Mouse (Mus musculus) intestine, postnatal 0 days (tissue): ENCODE results near the gene Gm5148. TPM values are rescaled to one million over a fixed set of nuclear protein-coding genes. Genes with fewer than 3 reads are reported as not detected.

Source experiments
- ATAC-seq: fragments of 200-750 bp; cut with Nextera tagmentation; 2 replicates; pipeline ENCODE4 v1.8.0; 2017; ENCODE audit warnings: mild to moderate bottlenecking, moderate TSS enrichment, moderate library complexity
- H3K27ac ChIP-seq: fragments of 300-500 bp; sonication (generic); 2 replicates; pipeline ENCODE4 v1.5.1; 2014; ENCODE audit warnings: mild to moderate bottlenecking, low read depth, low read length, moderate library complexity
- H3K27me3 ChIP-seq: fragments of 300-500 bp; sonication (generic); replicated peaks from 2 replicates; pipeline ENCODE4 v1.6.1; 2014; ENCODE audit warnings: low read length, mixed read lengths; ENCODE audit not compliant: control insufficient read depth, insufficient read depth
- H3K36me3 ChIP-seq: fragments of 300-500 bp; sonication (generic); 2 replicates; pipeline ENCODE4 v1.6.1; 2014; ENCODE audit warnings: mild to moderate bottlenecking, moderate library complexity; ENCODE audit not compliant: control insufficient read depth, insufficient read depth
- H3K4me1 ChIP-seq: fragments of 300-500 bp; sonication (generic); replicated peaks from 2 replicates; pipeline ENCODE4 v1.6.1; 2014; ENCODE audit warnings: antibody characterized with exemption, low read length, mixed read lengths; ENCODE audit not compliant: control insufficient read depth, insufficient read depth
- H3K4me2 ChIP-seq: fragments of 300-500 bp; sonication (generic); replicated peaks from 2 replicates; pipeline ENCODE4 v1.6.1; 2014; ENCODE audit warnings: low read depth, mild to moderate bottlenecking, moderate library complexity
- H3K4me3 ChIP-seq: fragments of 300-500 bp; sonication (generic); 2 replicates; pipeline ENCODE4 v1.5.1; 2014; ENCODE audit warnings: low read depth, low read length
- H3K9ac ChIP-seq: fragments of 300-500 bp; sonication (generic); 2 replicates; pipeline ENCODE4 v1.6.1; 2014; ENCODE audit warnings: mild to moderate bottlenecking, low read depth, low read length
- H3K9me3 ChIP-seq: fragments of 300-500 bp; sonication (generic); 2 replicates; pipeline ENCODE4 v1.6.1; 2016; ENCODE audit warnings: mixed run types; ENCODE audit not compliant: control insufficient read depth
- CTCF ChIP-seq: sonication (generic); IDR thresholded peaks from 2 replicates; pipeline ENCODE4 v1.5.1; 2016; ENCODE audit warnings: low read depth, mild to moderate bottlenecking, control low read depth, antibody characterized with exemption, moderate library complexity
- WGBS: fragments of 180-500 bp; shearing (Covaris S2); extraction: QIAGEN DNeasy Blood & Tissue Kit; methylation state at CpG from one replicate; pipeline ENCODE4 v1.1.7; 2014; 5-methylcytosine and 5-hydroxymethylcytosine counted together
- polyA plus RNA-seq: library from polyadenylated mRNA; unstranded; fragments of >200 nt; fragmentation: Nextera tagmentation; extraction: Ambion mirVana; gene quantifications from 2 replicates; pipeline ENCODE4 v1.2.1, GENCODE M21; 2015

Gene Gm5148
- polyA plus RNA-seq, result 4.5 and 5.7 TPM in 2 replicates

DNA sequence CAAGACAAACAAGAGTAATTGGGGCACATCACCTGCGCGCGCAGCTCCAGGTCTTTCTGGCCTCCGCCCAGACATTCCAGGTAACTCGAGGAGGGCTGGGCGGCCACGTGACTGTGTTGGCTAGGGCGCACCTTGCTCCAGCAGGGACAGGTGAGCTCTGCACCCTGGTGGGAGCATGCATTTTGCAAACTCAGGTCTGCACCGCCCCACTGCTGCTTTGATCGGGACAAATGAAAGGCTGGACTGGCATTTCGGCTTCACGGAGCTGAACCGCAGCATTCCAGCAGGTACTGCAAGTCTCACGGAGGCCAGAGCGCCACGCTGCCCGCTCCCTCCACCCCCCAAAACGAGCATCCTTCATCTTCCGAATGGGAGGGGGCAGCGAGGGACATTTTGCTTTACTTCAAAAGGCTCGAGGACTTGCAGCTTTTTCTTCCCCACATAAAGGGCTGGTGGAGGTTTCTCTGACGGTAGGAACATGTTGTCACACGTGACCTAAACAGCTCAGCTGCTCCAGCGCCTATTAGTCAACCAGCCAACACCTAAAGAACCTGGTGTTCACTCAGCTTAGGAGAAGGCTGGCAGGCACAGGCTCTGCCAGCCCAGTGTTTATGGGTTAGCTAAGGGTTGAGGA is at the start of gene Gm5148:
Gene Gm5148, minus strand, starts transcription at position 320 of the 634 bp plus-strand sequence.
- WGBS, result 13% methylated on average over 24 of the region's 24 CpGs
- Histone ChIP-seq H3K9ac (peak within 1 kb of the TSS; percentile 38), H3K27ac (peak within 1 kb of the TSS; percentile 95), H3K27me3 (no peaks in the 10 kb centered on the region), H3K4me3 (peak within 1 kb of the TSS; percentile 26), H3K36me3 (no peaks in the 10 kb centered on the region), H3K9me3 (no peaks in the 10 kb centered on the region), H3K4me2 (peak within 1 kb of the TSS; percentile 68), H3K4me1 (peaks cover 7% of the 10 kb centered on the region; the same call in 1 of the 2 replicates)
- TF ChIP-seq CTCF, result peak; percentile 72
- ATAC-seq, result peak; percentile 93

GRCm38 (mm10) chr3:37770951-37771350 is 46.7 kb upstream of the Gm5148 start:
- H3K4me2 ChIP-seq, result no peak overlapping the region
- no peak overlapping the region for H3K9ac ChIP-seq
- H3K4me1 ChIP-seq, result peaks cover 10% of the 10 kb centered on the region; the same call in 1 of the 2 replicates
- no peaks in the 10 kb centered on the region for H3K36me3 ChIP-seq
- H3K27ac ChIP-seq, result no peak overlapping the region
- ATAC-seq, result no peak; the same call in 1 of the 2 replicates
- no peak for TF ChIP-seq CTCF
- H3K27me3 ChIP-seq, result no peaks in the 10 kb centered on the region
- H3K9me3 ChIP-seq, result no peaks in the 10 kb centered on the region
- no peak overlapping the region for H3K4me3 ChIP-seq

DNA sequence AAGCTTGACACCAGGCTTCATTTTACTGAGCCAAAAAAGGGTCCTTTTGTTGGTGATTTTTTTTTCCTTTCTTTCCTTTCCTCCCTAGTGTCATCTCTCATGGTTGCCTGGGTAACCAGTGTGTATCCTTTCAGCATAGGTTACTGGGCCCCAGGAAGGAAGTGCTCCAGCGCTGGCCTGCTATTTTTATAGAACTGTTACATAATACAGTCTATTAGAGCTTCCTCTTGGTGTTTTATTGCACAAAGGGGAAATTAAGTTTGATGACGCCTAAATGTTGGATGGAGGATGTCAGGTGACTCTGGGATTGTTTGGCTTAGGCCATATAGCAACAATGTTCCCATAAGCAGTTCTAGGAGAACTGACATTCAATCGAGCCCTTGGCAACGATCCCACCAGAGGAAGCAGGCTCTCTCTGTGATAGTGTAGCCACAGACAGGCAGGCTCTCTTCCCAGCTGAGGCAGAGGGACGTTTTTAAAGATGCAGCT is 45.0 kb upstream of the Gm5148 start:
- 17% methylated on average over 5 of the region's 5 CpGs for WGBS
- ATAC-seq, result peak; percentile 83
- H3K9ac ChIP-seq, result no peak overlapping the region

GRCm38 (mm10) chr3:37767147-37768015 is 43.1 kb upstream of the Gm5148 start:
- ATAC-seq, result no peak
- Histone ChIP-seq H3K4me2 (no peak overlapping the region; the same call in 1 of the 2 replicates), H3K36me3 (no peaks in the 10 kb centered on the region)

More for the DNA sequence above, 45.0 kb upstream of the Gm5148 start:
- Histone ChIP-seq H3K27me3 (no peaks in the 10 kb centered on the region), H3K9me3 (no peaks in the 10 kb centered on the region), H3K27ac (no peak overlapping the region; the same call in 1 of the 2 replicates), H3K4me3 (no peak overlapping the region), H3K4me2 (peak overlapping the region; percentile 24; the same call in 1 of the 2 replicates), H3K4me1 (peaks cover 10% of the 10 kb centered on the region; the same call in 1 of the 2 replicates), H3K36me3 (no peaks in the 10 kb centered on the region)
- no peak for TF ChIP-seq CTCF

DNA sequence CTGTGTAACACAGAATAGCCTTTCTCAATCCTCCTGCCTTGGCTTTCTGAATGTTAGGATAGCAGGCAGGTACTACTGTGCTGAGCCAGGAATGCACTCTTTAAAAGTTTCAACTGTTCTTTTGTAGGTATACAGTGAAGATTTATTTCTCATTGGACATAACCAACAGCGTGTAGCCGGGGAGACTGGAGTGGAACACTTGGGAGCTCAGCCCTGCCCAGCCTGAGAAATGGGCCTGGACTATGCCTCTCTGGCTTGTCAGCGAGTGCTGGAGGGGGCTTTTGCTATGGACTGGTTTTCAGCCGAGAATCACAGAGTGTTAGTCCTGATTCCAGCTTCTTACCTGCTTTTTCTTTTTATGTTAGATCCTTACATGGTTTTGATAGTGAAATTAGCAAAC is 42.3 kb upstream of the Gm5148 start:
- Histone ChIP-seq H3K9me3 (no peaks in the 10 kb centered on the region), H3K4me1 (peaks cover 10% of the 10 kb centered on the region; the same call in 1 of the 2 replicates), H3K27ac (no peak overlapping the region), H3K36me3 (no peaks in the 10 kb centered on the region), H3K9ac (no peak overlapping the region), H3K4me2 (no peak overlapping the region), H3K4me3 (no peak overlapping the region), H3K27me3 (no peaks in the 10 kb centered on the region)
- no peak for TF ChIP-seq CTCF
- WGBS, result 53% methylated on average over 4 of the region's 4 CpGs
- no peak for ATAC-seq

More at GRCm38 (mm10) chr3:37767147-37768015, 43.1 kb upstream of the Gm5148 start:
- H3K4me3 ChIP-seq, result no peak overlapping the region
- H3K27ac ChIP-seq, result peak overlapping the region; percentile 58; the same call in 1 of the 2 replicates
- no peaks in the 10 kb centered on the region for H3K9me3 ChIP-seq
- H3K9ac ChIP-seq, result no peak overlapping the region
- H3K4me1 ChIP-seq, result peaks cover 10% of the 10 kb centered on the region; the same call in 1 of the 2 replicates
- WGBS, result 53% methylated on average over 12 of the region's 12 CpGs
- TF ChIP-seq CTCF, result no peak
- H3K27me3 ChIP-seq, result no peaks in the 10 kb centered on the region

- no peak for TF ChIP-seq CTCF
- H3K27me3 ChIP-seq, result no peaks in the 10 kb centered on the region
- H3K9ac ChIP-seq, result no peak overlapping the region
- no peak overlapping the region for H3K4me2 ChIP-seq
- 66% methylated on average over 5 of the region's 5 CpGs for WGBS
- no peak overlapping the region for H3K27ac ChIP-seq
- H3K4me1 ChIP-seq, result peaks cover 10% of the 10 kb centered on the region; the same call in 1 of the 2 replicates
- H3K4me3 ChIP-seq, result no peak overlapping the region
- H3K36me3 ChIP-seq, result no peaks in the 10 kb centered on the region
- H3K9me3 ChIP-seq, result no peaks in the 10 kb centered on the region
- ATAC-seq, result no peak
These were observed 41.7 kb upstream of the Gm5148 start for GRCm38 (mm10) chr3:37765971-37766370.
